Mouse (Mus musculus) heart, postnatal 0 days (tissue): ENCODE data around the gene 1700016K19Rik. TPM values are rescaled to one million over a fixed set of nuclear protein-coding genes. Genes with fewer than 3 reads are reported as not detected.
A peak's percentile ranks its signal among the peaks of the same experiment; 100 is the strongest.

Experiments
- ATAC-seq: fragments of 200-750 bp; cut with Nextera tagmentation; 2 replicates; pipeline ENCODE4 v1.8.0; 2017; ENCODE audit warnings: low read depth, moderate number of reproducible peaks, moderate library complexity; ENCODE audit not compliant: insufficient read depth
- DNase-seq: peaks from one replicate; pipeline ENCODE4 v3.0.0-alpha.2; 2016; ENCODE audit warnings: low spot score
- H3K27ac ChIP-seq: fragments of 300-500 bp; sonication (generic); 2 replicates; pipeline ENCODE4 v1.5.1; 2014; ENCODE audit warnings: low read depth, mild to moderate bottlenecking
- H3K27me3 ChIP-seq: fragments of 300-500 bp; sonication (generic); 2 replicates; pipeline ENCODE4 v1.6.1; 2014; ENCODE audit warnings: low read length, mixed read lengths; ENCODE audit not compliant: control insufficient read depth, insufficient read depth
- H3K36me3 ChIP-seq: fragments of 300-500 bp; sonication (generic); replicated peaks from 2 replicates; pipeline ENCODE4 v1.6.1; 2014; ENCODE audit warnings: low read length, mixed read lengths; ENCODE audit not compliant: control insufficient read depth, insufficient read depth
- H3K4me1 ChIP-seq: fragments of 300-500 bp; sonication (generic); 2 replicates; pipeline ENCODE4 v1.6.1; 2014; ENCODE audit warnings: antibody characterized with exemption; ENCODE audit not compliant: control insufficient read depth, insufficient read depth
- H3K4me2 ChIP-seq: fragments of 300-500 bp; sonication (generic); 2 replicates; pipeline ENCODE4 v1.6.1; 2014; ENCODE audit warnings: low read depth, mild to moderate bottlenecking, low read length, moderate library complexity
- H3K4me3 ChIP-seq: fragments of 300-500 bp; sonication (generic); 2 replicates; pipeline ENCODE4 v1.5.1; 2014; ENCODE audit warnings: low read depth, low read length
- H3K9ac ChIP-seq: fragments of 300-500 bp; sonication (generic); replicated peaks from 2 replicates; pipeline ENCODE4 v1.6.1; 2014; ENCODE audit warnings: low read depth, low read length, mixed read lengths
- H3K9me3 ChIP-seq: fragments of 300-500 bp; sonication (generic); replicated peaks from 2 replicates; pipeline ENCODE4 v1.6.1; 2016; ENCODE audit warnings: low read length; ENCODE audit not compliant: control insufficient read depth
- CTCF ChIP-seq: IDR thresholded peaks from 2 replicates; pipeline ENCODE4 v1.5.1; 2016; ENCODE audit warnings: antibody characterized with exemption, control low read depth, low read depth
- EP300 ChIP-seq: IDR thresholded peaks from 2 replicates; pipeline ENCODE4 v1.6.1; 2016; ENCODE audit warnings: antibody characterized with exemption, low read depth
- WGBS: fragments of 180-500 bp; shearing (Covaris S2); extraction: QIAGEN DNeasy Blood & Tissue Kit; methylation state at CpG from one replicate; pipeline ENCODE4 v1.1.7; 2014; 5-methylcytosine and 5-hydroxymethylcytosine counted together
- polyA plus RNA-seq: library from polyadenylated mRNA; unstranded; fragments of >200 nt; fragmentation: Nextera tagmentation; extraction: Ambion mirVana; gene quantifications from 2 replicates; pipeline ENCODE4 v1.2.1, GENCODE M21; 2015
- total RNA-seq: library from RNA; depleted of rRNA; stranded (reverse); fragments of >200 nt; gene quantifications from 2 replicates; pipeline ENCODE4 v1.2.3, GENCODE M21; 2014; ENCODE audit warnings: low replicate concordance

1700016K19Rik gene
- total and polyA plus RNA-seq, 2 experiments from 2014 or later: not detected

DNA sequence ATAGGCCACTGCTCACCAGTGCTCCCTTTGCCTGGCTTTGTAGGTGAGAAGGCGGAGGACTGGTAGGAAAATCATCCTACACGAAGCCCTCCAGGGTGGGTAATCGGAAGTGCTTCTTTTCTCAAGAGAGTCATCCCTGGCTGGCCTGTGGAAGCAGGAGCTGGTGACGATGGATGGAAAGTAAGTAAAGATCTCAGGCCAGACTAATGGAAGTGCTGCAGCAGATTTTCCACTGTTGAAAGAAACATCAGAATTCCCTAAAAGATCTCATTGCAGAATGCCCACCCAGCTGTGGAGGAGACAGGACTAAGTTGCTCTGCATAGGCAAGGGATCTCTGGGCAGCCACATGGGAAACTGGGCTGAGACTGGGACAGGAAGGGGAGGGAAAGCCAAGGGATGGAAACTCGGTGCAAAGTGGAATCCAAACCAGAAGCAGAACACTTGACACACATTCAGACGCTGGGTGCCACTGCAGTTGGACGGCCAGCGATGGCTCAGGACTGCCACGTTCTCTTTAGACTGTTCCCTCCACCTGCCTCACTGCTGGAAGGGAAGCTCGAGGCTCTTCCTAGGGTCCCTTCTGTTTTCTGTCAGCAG lies 42.4 kb downstream of the 1700016K19Rik start:
- H3K4me1 ChIP-seq: peaks cover 18% of the 10 kb centered on the region
- H3K27ac ChIP-seq: peak overlapping the region; percentile 75
- no peak overlapping the region for H3K4me2 ChIP-seq
- no peak overlapping the region for H3K9ac ChIP-seq
- H3K27me3 ChIP-seq: no peaks in the 10 kb centered on the region
- no peak for TF ChIP-seq CTCF
- TF ChIP-seq EP300: no peak
- no peak overlapping the region for H3K4me3 ChIP-seq
- ATAC-seq (0 out of 2 replicates have a peak, but pooled peaks have one; percentile 22), DNase-seq (no peak)
- peaks cover 8% of the 10 kb centered on the region; the same call in 1 of the 2 replicates for H3K36me3 ChIP-seq
- H3K9me3 ChIP-seq: no peaks in the 10 kb centered on the region
- 42% methylated on average over 10 of the region's 10 CpGs for WGBS

DNA sequence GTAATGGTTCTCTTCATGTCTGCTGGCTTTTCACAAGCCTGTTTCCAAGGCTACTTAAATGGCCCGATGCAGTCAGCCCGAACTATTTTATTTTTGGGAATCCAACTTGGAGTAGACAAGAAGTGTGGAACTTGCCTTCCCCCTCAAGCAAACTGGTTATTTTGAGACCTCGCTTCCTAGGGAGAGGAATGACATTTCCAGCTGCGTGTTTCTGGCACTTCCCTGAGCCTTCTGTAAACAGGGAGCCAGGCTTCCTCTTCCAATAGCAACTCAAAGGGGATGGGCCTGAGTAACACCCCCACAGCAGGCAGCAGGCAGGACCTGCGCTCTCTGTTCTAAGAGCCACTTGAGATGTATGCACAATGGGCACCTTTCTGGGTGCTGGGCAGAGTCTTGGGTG lies 43.2 kb downstream of the 1700016K19Rik start:
- no peak overlapping the region for H3K4me3 ChIP-seq
- H3K27me3 ChIP-seq: no peaks in the 10 kb centered on the region
- H3K4me1 ChIP-seq: peaks cover 18% of the 10 kb centered on the region
- DNase-seq (peak; percentile 60), ATAC-seq (peak; percentile 59)
- TF ChIP-seq CTCF (no peak), EP300 (no peak)
- peak overlapping the region; percentile 75 for H3K27ac ChIP-seq
- H3K4me2 ChIP-seq: no peak overlapping the region
- H3K9me3 ChIP-seq: no peaks in the 10 kb centered on the region
- WGBS: 8% methylated on average over 5 of the region's 5 CpGs
- peaks cover 12% of the 10 kb centered on the region; the same call in 1 of the 2 replicates for H3K36me3 ChIP-seq
- no peak overlapping the region for H3K9ac ChIP-seq

DNA sequence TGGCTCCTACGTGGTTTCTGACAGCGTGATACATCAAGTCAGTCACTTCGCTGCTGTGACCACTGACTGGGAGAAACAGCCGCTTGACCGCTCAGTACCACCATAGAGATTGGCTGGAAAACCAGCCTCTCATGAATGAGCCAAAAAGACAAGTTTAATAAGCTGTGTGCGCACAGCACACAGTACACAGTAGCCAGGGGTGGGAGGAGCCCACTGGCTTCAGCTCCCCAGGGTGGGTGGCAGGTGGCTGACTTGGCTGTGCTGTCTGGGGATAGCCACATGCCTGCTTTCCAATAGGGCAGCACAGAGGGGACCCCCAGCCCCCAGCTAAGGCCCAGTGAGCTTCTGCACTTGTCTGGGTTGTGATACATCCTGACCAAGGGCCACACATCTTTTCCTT lies 44.8 kb downstream of the 1700016K19Rik start:
- 85% methylated on average over 6 of the region's 6 CpGs for WGBS
- TF ChIP-seq CTCF (no peak), EP300 (no peak)
- H3K9me3 ChIP-seq: no peaks in the 10 kb centered on the region
- peaks cover 18% of the 10 kb centered on the region for H3K4me1 ChIP-seq
- no peaks in the 10 kb centered on the region for H3K27me3 ChIP-seq
- H3K9ac ChIP-seq: no peak overlapping the region
- H3K4me2 ChIP-seq: no peak overlapping the region
- peaks cover 12% of the 10 kb centered on the region; the same call in 1 of the 2 replicates for H3K36me3 ChIP-seq
- DNase-seq (no peak), ATAC-seq (no peak)
- H3K27ac ChIP-seq: 0 out of 2 replicates have a peak overlapping the region, but pooled peaks have one; percentile 47
- no peak overlapping the region for H3K4me3 ChIP-seq

DNA sequence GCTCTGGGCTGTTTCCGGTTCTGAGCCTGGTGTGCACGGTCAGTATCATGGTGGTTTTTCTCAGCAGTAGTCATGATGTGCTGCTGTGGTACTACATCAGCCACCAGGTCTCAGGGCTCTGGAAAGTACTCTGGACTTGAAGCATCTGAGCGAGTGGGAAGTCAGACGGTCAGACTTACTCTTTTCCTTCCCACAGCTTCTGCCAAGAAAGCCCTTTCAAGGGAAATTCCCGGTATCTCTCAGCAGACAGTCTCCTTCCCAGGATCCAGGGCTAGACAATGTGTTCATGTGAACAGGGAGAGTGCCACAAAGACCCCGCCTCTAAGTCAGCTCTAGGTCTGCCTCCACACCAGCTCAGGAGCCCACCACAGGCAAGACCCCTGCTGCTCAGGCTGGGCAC lies 45.7 kb downstream of the 1700016K19Rik start:
- no peak; the same call in 1 of the 2 replicates for ATAC-seq
- WGBS: 63% methylated on average over 6 of the region's 6 CpGs
- H3K4me2 ChIP-seq: no peak overlapping the region
- no peak for DNase-seq
- H3K4me3 ChIP-seq: no peak overlapping the region
- TF ChIP-seq CTCF (no peak), EP300 (no peak)
- peak overlapping the region; percentile 47 for H3K27ac ChIP-seq
- H3K27me3 ChIP-seq: no peaks in the 10 kb centered on the region
- peaks cover 18% of the 10 kb centered on the region for H3K4me1 ChIP-seq
- no peaks in the 10 kb centered on the region for H3K9me3 ChIP-seq
- no peak overlapping the region for H3K9ac ChIP-seq
- peaks cover 12% of the 10 kb centered on the region; the same call in 1 of the 2 replicates for H3K36me3 ChIP-seq

DNA sequence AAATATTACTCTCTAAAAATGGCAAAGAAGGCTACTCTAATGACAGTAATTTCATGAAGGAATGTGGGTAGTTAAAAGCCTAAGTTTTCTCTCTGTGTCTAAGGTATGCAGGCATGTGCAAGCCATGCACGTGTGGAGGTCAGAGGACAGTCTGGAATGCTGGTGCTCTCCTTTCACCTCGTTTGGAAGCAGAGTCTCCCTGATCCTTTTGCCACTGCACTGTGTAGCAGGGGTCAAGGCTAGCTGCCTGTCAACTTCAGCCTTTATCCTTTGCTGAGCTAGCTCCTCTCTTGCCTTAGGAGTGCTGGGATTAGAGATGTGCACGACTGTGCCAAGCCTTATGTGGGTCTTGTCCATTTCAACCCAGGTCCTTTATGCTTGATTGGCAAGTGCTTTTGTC lies 50.8 kb downstream of the 1700016K19Rik start:
- H3K9ac ChIP-seq: no peak overlapping the region
- no peaks in the 10 kb centered on the region for H3K4me1 ChIP-seq
- H3K27ac ChIP-seq: no peak overlapping the region
- H3K9me3 ChIP-seq: no peaks in the 10 kb centered on the region
- H3K4me3 ChIP-seq: no peak overlapping the region
- DNase-seq (no peak), ATAC-seq (no peak)
- no peaks in the 10 kb centered on the region for H3K27me3 ChIP-seq
- 41% methylated on average over 3 of the region's 3 CpGs for WGBS
- TF ChIP-seq EP300 (no peak), CTCF (no peak)
- no peak overlapping the region for H3K4me2 ChIP-seq
- peaks cover 12% of the 10 kb centered on the region; the same call in 1 of the 2 replicates for H3K36me3 ChIP-seq

DNA sequence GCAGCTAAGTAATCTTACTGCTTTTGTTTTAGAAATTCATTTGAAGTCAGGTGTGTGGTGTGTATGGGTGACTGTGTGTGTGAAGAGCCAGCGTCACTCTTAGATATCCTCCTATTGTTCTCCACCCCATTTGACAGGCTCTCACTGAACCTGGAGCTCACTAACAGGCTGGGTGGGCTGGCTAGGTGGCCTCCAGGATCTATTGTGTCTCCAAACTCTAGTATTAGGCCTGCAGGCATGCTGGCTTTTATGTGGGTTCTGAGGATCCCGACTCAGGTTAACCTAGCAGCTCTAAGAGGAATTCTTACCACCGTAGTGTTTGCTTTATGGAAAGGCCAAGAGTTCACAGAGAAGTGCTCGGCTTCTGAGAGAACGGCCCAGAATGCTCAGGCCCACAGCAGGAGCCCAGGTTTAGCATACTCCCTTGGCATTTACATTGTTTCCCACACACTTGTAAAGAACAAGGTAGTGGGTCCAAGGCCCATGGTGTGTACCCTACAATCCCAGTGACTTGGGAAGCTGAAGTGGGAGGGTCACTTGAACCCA lies 51.3 kb downstream of the 1700016K19Rik start:
- no peak for ATAC-seq
- Histone ChIP-seq H3K4me1 (no peaks in the 10 kb centered on the region), H3K4me3 (no peak overlapping the region), H3K27ac (no peak overlapping the region), H3K9me3 (no peaks in the 10 kb centered on the region), H3K4me2 (no peak overlapping the region), H3K9ac (no peak overlapping the region), H3K27me3 (no peaks in the 10 kb centered on the region), H3K36me3 (peaks cover 12% of the 10 kb centered on the region; the same call in 1 of the 2 replicates)
- no peak for DNase-seq
- WGBS: 71% methylated on average over 5 of the region's 5 CpGs
- TF ChIP-seq EP300 (no peak), CTCF (no peak)
